ENCODE assay signal across 7 mouse cellular contexts in the genomic region with DNA sequence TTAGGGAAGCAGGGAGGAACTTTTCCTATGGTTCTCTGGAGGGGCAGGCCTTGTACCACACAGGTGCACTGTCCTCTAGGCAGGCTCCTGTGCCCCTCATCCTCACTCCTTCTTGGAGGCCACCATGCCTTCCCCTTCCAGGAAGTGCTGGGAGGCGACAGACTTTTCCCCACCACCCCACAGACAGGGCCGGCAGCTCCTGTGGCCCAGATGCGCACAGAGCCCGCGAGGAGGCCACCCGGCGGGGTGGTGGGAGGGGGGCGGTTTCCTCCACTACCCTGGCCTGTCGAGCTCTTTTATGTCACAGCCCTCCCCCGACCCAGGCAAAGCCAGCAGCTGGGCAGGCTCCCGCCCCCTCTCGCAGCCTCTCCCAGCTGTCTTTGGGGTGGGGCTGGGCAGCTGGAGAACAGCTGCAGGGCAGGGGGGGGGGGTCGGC. TPM values are rescaled to one million over a fixed set of nuclear protein-coding genes. Genes with fewer than 3 reads are reported as not detected.
DNase-seq lines count a peak whose midpoint lies in the region; ATAC-seq and TF ChIP-seq lines count a peak whose summit lies in the region.

No protein-coding gene starts in this region.

- 0% methylated on average over 11 of the region's 13 CpGs for WGBS in heart, embryonic 12.5 days
- WGBS in limb, embryonic 12.5 days = 1% methylated on average over 13 of the region's 13 CpGs

- peak; percentile 43; the same call in 1 of the 2 replicates for ATAC-seq in heart, embryonic 12.5 days (ENCODE audit: insufficient number of reproducible peaks, low FRiP score)
- ATAC-seq in limb, embryonic 12.5 days (ENCODE audit: insufficient number of reproducible peaks, insufficient read depth, low FRiP score, low TSS enrichment, low read depth) = peak; percentile 66

- H3K79me2 ChIP-seq in myocyte (ENCODE audit: control insufficient read depth, insufficient read depth) = peaks cover 11% of the 10 kb centered on the region

- H3K4me3 ChIP-seq in E14TG2a.4 (replicated peaks; ENCODE audit: low read length) = peak overlapping the region; percentile 60; the same call in 1 of the 2 replicates
- peak overlapping the region; percentile 29 for H3K4me3 ChIP-seq in heart, embryonic 12.5 days
- peak overlapping the region; percentile 23 for H3K4me3 ChIP-seq in limb, embryonic 12.5 days (replicated peaks)
- H3K4me3 ChIP-seq in myocyte = no peak overlapping the region

- H3K9me3 ChIP-seq in E14TG2a.4 (ENCODE audit: low read length) = no peaks in the 10 kb centered on the region
- no peaks in the 10 kb centered on the region for H3K9me3 ChIP-seq in heart, embryonic 12.5 days (replicated peaks)
- no peaks in the 10 kb centered on the region for H3K9me3 ChIP-seq in limb, embryonic 12.5 days

- H3K9ac ChIP-seq in heart, embryonic 12.5 days = peak overlapping the region; percentile 51
- H3K9ac ChIP-seq in limb, embryonic 12.5 days (replicated peaks) = 0 out of 2 replicates have a peak overlapping the region, but pooled peaks have one; percentile 40

- TF ChIP-seq CTCF in E14TG2a.4 (conservative IDR thresholded peaks at IDR 0.05; ENCODE audit: low read length) = no peak

- H3K27me3 ChIP-seq in E14TG2a.4 (ENCODE audit: insufficient read depth, low read length) (no peaks in the 10 kb centered on the region), myocyte (ENCODE audit: control insufficient read depth, insufficient read depth, insufficient read length) (no peaks in the 10 kb centered on the region)
- no peaks in the 10 kb centered on the region for H3K27me3 ChIP-seq in heart, embryonic 12.5 days (replicated peaks)
- H3K27me3 ChIP-seq in limb, embryonic 12.5 days = no peaks in the 10 kb centered on the region

- peak; percentile 52 for TF ChIP-seq POLR2A in myocyte (IDR thresholded peaks at IDR 0.05; ENCODE audit: insufficient read length, low read depth)

- H3K36me3 ChIP-seq in E14TG2a.4 (ENCODE audit: insufficient read depth, low read length) = peaks cover 40% of the 10 kb centered on the region
- H3K36me3 ChIP-seq in heart, embryonic 12.5 days = peaks cover 34% of the 10 kb centered on the region
- peaks cover 31% of the 10 kb centered on the region for H3K36me3 ChIP-seq in limb, embryonic 12.5 days
- peaks cover 29% of the 10 kb centered on the region for H3K36me3 ChIP-seq in myocyte (ENCODE audit: control insufficient read depth, insufficient read depth)

- H3K4me1 ChIP-seq in E14TG2a.4 (replicated peaks; ENCODE audit: low read depth, low read length) = peaks cover 92% of the 10 kb centered on the region
- peaks cover 53% of the 10 kb centered on the region for H3K4me1 ChIP-seq in heart, embryonic 12.5 days (replicated peaks)
- peaks cover 44% of the 10 kb centered on the region for H3K4me1 ChIP-seq in limb, embryonic 12.5 days (replicated peaks)

- peak; percentile 41 for DNase-seq in T-cell, adult 2 months (ENCODE audit: low spot score)
- no peak for DNase-seq in cerebellum, adult 11 months
- no peak for DNase-seq in urinary bladder, postnatal 36 days (ENCODE audit: low spot score in 2 of 2)

- H3K4me2 ChIP-seq in heart, embryonic 12.5 days = peak overlapping the region; percentile 65
- peak overlapping the region; percentile 57 for H3K4me2 ChIP-seq in limb, embryonic 12.5 days
- peak overlapping the region; percentile 60 for H3K4me2 ChIP-seq in myocyte (ENCODE audit: low read depth)

- H3ac ChIP-seq in myocyte (ENCODE audit: control insufficient read depth, insufficient read length) = no peak overlapping the region

- H3K27ac ChIP-seq in heart, embryonic 12.5 days (ENCODE audit: poor library complexity, severe bottlenecking) = peak overlapping the region; percentile 50
- H3K27ac ChIP-seq in limb, embryonic 12.5 days = peak overlapping the region; percentile 83

TF ChIP-seq in myocyte, 11 proteins besides CTCF, POLR2A, EP300 and RAD21:
- TF ChIP-seq TCF3 (IDR thresholded peaks at IDR 0.05; ENCODE audit: insufficient read length, low read depth) (peak; percentile 95), POLR2AphosphoS2 (IDR thresholded peaks at IDR 0.05; ENCODE audit: insufficient read length, low read depth) (peak; percentile 94), TCF12 (IDR thresholded peaks at IDR 0.05; ENCODE audit: insufficient read depth, poor library complexity, severe bottlenecking) (peak; percentile 94), MYOD1 (IDR thresholded peaks at IDR 0.05; ENCODE audit: control insufficient read depth in 1 of 3, insufficient read length in 2 of 3, low read depth in 2 of 3) (peak in 2 of 3 experiments; percentile 89 to 92), SRF (IDR thresholded peaks at IDR 0.05; ENCODE audit: control insufficient read depth, insufficient read length, low read depth) (no peak), MAX (IDR thresholded peaks at IDR 0.05; ENCODE audit: low read depth) (no peak), REST (IDR thresholded peaks at IDR 0.05; ENCODE audit: insufficient read depth, insufficient read length) (no peak), MYOG (IDR thresholded peaks at IDR 0.05; ENCODE audit: control insufficient read depth in 1 of 3, insufficient read depth in 1 of 3, insufficient read length in 2 of 3, low read depth in 2 of 3) (peak; percentile 67 to 89 (median 88)), E2F4 (IDR thresholded peaks at IDR 0.05; ENCODE audit: insufficient read depth) (no peak), USF1 (IDR thresholded peaks at IDR 0.05; ENCODE audit: low read depth) (no peak), CEBPB (IDR thresholded peaks at IDR 0.05; ENCODE audit: insufficient read depth, poor library complexity, severe bottlenecking) (no peak)

RNA-seq across cellular contexts. Expression of a gene that starts 16.9 kb away (rescaled TPM):
- polyA plus RNA-seq in heart, embryonic 12.5 days (2016; fragmentation: Nextera tagmentation; extraction: Ambion mirVana) = 24.1 and 24.2 TPM in 2 replicates
- polyA plus RNA-seq in limb, embryonic 12.5 days (2016; fragmentation: Nextera tagmentation; extraction: Ambion mirVana) = 17.3 and 21.5 TPM in 2 replicates
- polyA plus RNA-seq in myocyte (2012; fragmentation: generic; extraction: Trizol) = 42.3 TPM

RNA-seq across cellular contexts. Expression of a gene that starts 54.6 kb away (rescaled TPM):
- 88.2 and 94.4 TPM in 2 replicates for polyA plus RNA-seq in heart, embryonic 12.5 days (2016; fragmentation: Nextera tagmentation; extraction: Ambion mirVana)
- polyA plus RNA-seq in limb, embryonic 12.5 days (2016; fragmentation: Nextera tagmentation; extraction: Ambion mirVana) = 167 and 173 TPM in 2 replicates
- 81.9 TPM for polyA plus RNA-seq in myocyte (2012; fragmentation: generic; extraction: Trizol)

RNA-seq across cellular contexts. Expression of a gene that starts 54.8 kb away (rescaled TPM):
- polyA plus RNA-seq in heart, embryonic 12.5 days (2016; fragmentation: Nextera tagmentation; extraction: Ambion mirVana) = 8.1 and 8.9 TPM in 2 replicates
- 18.3 and 25.2 TPM in 2 replicates for polyA plus RNA-seq in limb, embryonic 12.5 days (2016; fragmentation: Nextera tagmentation; extraction: Ambion mirVana)
- 0.62 TPM for polyA plus RNA-seq in myocyte (2012; fragmentation: generic; extraction: Trizol)
